Mouse (Mus musculus) liver, embryonic 15.5 days (tissue): ENCODE results near the gene Dnajb11. TPM values are rescaled to one million over a fixed set of nuclear protein-coding genes. Genes with fewer than 3 reads are reported as not detected.
A peak's percentile ranks its signal among the peaks of the same experiment; 100 is the strongest.

Experiments used
- ATAC-seq: fragments of 200-750 bp; cut with Nextera tagmentation; 2 replicates; pipeline ENCODE4 v1.8.0; 2017; ENCODE audit warnings: moderate number of reproducible peaks, mild to moderate bottlenecking, moderate library complexity; ENCODE audit not compliant: insufficient read depth
- H3K27ac ChIP-seq: fragments of 300-500 bp; sonication (generic); replicated peaks from 2 replicates; pipeline ENCODE4 v1.5.1; 2015; ENCODE audit warnings: mild to moderate bottlenecking, inconsistent platforms
- H3K27me3 ChIP-seq: fragments of 300-500 bp; sonication (generic); 2 replicates; pipeline ENCODE4 v1.6.1; 2015; ENCODE audit warnings: mild to moderate bottlenecking, inconsistent platforms
- H3K36me3 ChIP-seq: fragments of 300-500 bp; sonication (generic); replicated peaks from 2 replicates; pipeline ENCODE4 v1.6.1; 2015; ENCODE audit warnings: moderate library complexity, mild to moderate bottlenecking, inconsistent platforms
- H3K4me1 ChIP-seq: fragments of 300-500 bp; sonication (generic); replicated peaks from 2 replicates; pipeline ENCODE4 v1.6.1; 2015; ENCODE audit warnings: inconsistent platforms
- H3K4me2 ChIP-seq: fragments of 300-500 bp; sonication (generic); 2 replicates; pipeline ENCODE4 v1.6.1; 2015; ENCODE audit warnings: moderate library complexity, mild to moderate bottlenecking, inconsistent platforms
- H3K4me3 ChIP-seq: fragments of 300-500 bp; sonication (generic); replicated peaks from 2 replicates; pipeline ENCODE4 v1.5.1; 2015; ENCODE audit warnings: mild to moderate bottlenecking, inconsistent platforms
- H3K9ac ChIP-seq: fragments of 300-500 bp; sonication (generic); 2 replicates; pipeline ENCODE4 v1.6.1; 2015; ENCODE audit warnings: moderate library complexity, mild to moderate bottlenecking, inconsistent platforms
- H3K9me3 ChIP-seq: fragments of 300-500 bp; sonication (generic); replicated peaks from 2 replicates; pipeline ENCODE4 v1.6.1; 2016; ENCODE audit warnings: inconsistent platforms
- WGBS: fragments of 180-500 bp; shearing (Covaris S2); methylation state at CpG from one replicate; pipeline ENCODE4 v1.1.7; 2015; ENCODE audit warnings: mixed read lengths; ENCODE audit not compliant: insufficient replicate concordance; 5-methylcytosine and 5-hydroxymethylcytosine counted together
- polyA plus RNA-seq: library from polyadenylated mRNA; unstranded; fragments of >200 nt; fragmentation: Nextera tagmentation; extraction: Ambion mirVana; gene quantifications from 2 replicates; pipeline ENCODE4 v1.2.1, GENCODE M21; 2015

Dnajb11 gene
- polyA plus RNA-seq, 1 experiment from 2014 or later, result 60.7 TPM

- 54% methylated on average over 3 of the region's 3 CpGs for WGBS
- no peak for ATAC-seq
Observed at GRCm38 (mm10) chr16:22901326-22901725, 43.7 kb downstream of the Dnajb11 start.

GRCm38 (mm10) chr16:22909290-22909689 lies 51.6 kb downstream of the Dnajb11 start:
- Histone ChIP-seq H3K27me3 (no peaks in the 10 kb centered on the region), H3K4me3 (no peak overlapping the region), H3K27ac (no peak overlapping the region), H3K4me1 (no peaks in the 10 kb centered on the region), H3K36me3 (no peaks in the 10 kb centered on the region), H3K4me2 (no peak overlapping the region), H3K9ac (no peak overlapping the region), H3K9me3 (no peaks in the 10 kb centered on the region)
- no peak for ATAC-seq
- 57% methylated on average over 6 of the region's 6 CpGs for WGBS

More at GRCm38 (mm10) chr16:22901326-22901725, 43.7 kb downstream of the Dnajb11 start:
- Histone ChIP-seq H3K4me1 (no peaks in the 10 kb centered on the region), H3K4me2 (no peak overlapping the region), H3K4me3 (no peak overlapping the region), H3K9me3 (no peaks in the 10 kb centered on the region), H3K27ac (no peak overlapping the region), H3K9ac (no peak overlapping the region), H3K27me3 (no peaks in the 10 kb centered on the region), H3K36me3 (no peaks in the 10 kb centered on the region)

GRCm38 (mm10) chr16:22911986-22912385 lies 54.3 kb downstream of the Dnajb11 start:
- 63% methylated on average over 3 of the region's 3 CpGs for WGBS
- Histone ChIP-seq H3K4me1 (no peaks in the 10 kb centered on the region), H3K4me2 (no peak overlapping the region), H3K36me3 (no peaks in the 10 kb centered on the region), H3K27me3 (no peaks in the 10 kb centered on the region), H3K27ac (no peak overlapping the region), H3K4me3 (no peak overlapping the region), H3K9ac (no peak overlapping the region), H3K9me3 (no peaks in the 10 kb centered on the region)
- no peak for ATAC-seq

GRCm38 (mm10) chr16:22912886-22913285 lies 55.2 kb downstream of the Dnajb11 start:
- H3K36me3 ChIP-seq, result no peaks in the 10 kb centered on the region
- no peaks in the 10 kb centered on the region for H3K27me3 ChIP-seq
- whole genome bisulfite sequencing, result 61% methylated on average over 6 of the region's 6 CpGs
- no peak overlapping the region for H3K27ac ChIP-seq
- no peak for ATAC-seq
- no peak overlapping the region for H3K4me2 ChIP-seq
- no peak overlapping the region for H3K9ac ChIP-seq
- no peaks in the 10 kb centered on the region for H3K4me1 ChIP-seq
- H3K9me3 ChIP-seq, result no peaks in the 10 kb centered on the region
- no peak overlapping the region for H3K4me3 ChIP-seq

GRCm38 (mm10) chr16:22914276-22914675 lies 56.6 kb downstream of the Dnajb11 start:
- no peak overlapping the region for H3K4me2 ChIP-seq
- no peaks in the 10 kb centered on the region for H3K36me3 ChIP-seq

GRCm38 (mm10) chr16:22918034-22918433 lies 60.4 kb downstream of the Dnajb11 start, which contains the start of gene Fetub:
Gene Fetub (plus strand): TSS chr16:22918334.
- no peaks in the 10 kb centered on the region for H3K4me1 ChIP-seq
- 77% methylated on average over 5 of the region's 5 CpGs for WGBS
- no peak for ATAC-seq
- no peak within 1 kb of the TSS for H3K9ac ChIP-seq
- no peak within 1 kb of the TSS for H3K4me2 ChIP-seq
- H3K27ac ChIP-seq, result no peak within 1 kb of the TSS
- no peaks in the 10 kb centered on the region for H3K27me3 ChIP-seq
- no peak within 1 kb of the TSS for H3K4me3 ChIP-seq
- no peaks in the 10 kb centered on the region for H3K9me3 ChIP-seq
- no peaks in the 10 kb centered on the region for H3K36me3 ChIP-seq

More at GRCm38 (mm10) chr16:22914276-22914675, 56.6 kb downstream of the Dnajb11 start:
- no peak overlapping the region for H3K27ac ChIP-seq
- H3K9me3 ChIP-seq, result no peaks in the 10 kb centered on the region
- no peak overlapping the region for H3K9ac ChIP-seq
- no peak for ATAC-seq
- no peaks in the 10 kb centered on the region for H3K4me1 ChIP-seq
- no peak overlapping the region for H3K4me3 ChIP-seq
- no peaks in the 10 kb centered on the region for H3K27me3 ChIP-seq

- WGBS, result 68% methylated on average over 15 of the region's 15 CpGs
- no peak overlapping the region for H3K9ac ChIP-seq
Observed at GRCm38 (mm10) chr16:22918664-22919312, 61.1 kb downstream of the Dnajb11 start.

GRCm38 (mm10) chr16:22919971-22920854 lies 62.6 kb downstream of the Dnajb11 start:
- 42% methylated on average over 18 of the region's 18 CpGs for WGBS
- no peak overlapping the region for H3K9ac ChIP-seq
- H3K27ac ChIP-seq, result peak overlapping the region; percentile 45

More at GRCm38 (mm10) chr16:22918664-22919312, 61.1 kb downstream of the Dnajb11 start:
- no peak overlapping the region for H3K4me3 ChIP-seq
- H3K4me1 ChIP-seq, result no peaks in the 10 kb centered on the region
- no peaks in the 10 kb centered on the region for H3K27me3 ChIP-seq
- no peaks in the 10 kb centered on the region for H3K36me3 ChIP-seq
- no peak for ATAC-seq
- H3K9me3 ChIP-seq, result no peaks in the 10 kb centered on the region
- H3K27ac ChIP-seq, result no peak overlapping the region
- H3K4me2 ChIP-seq, result no peak overlapping the region

GRCm38 (mm10) chr16:22921761-22922160 lies 64.1 kb downstream of the Dnajb11 start:
- Histone ChIP-seq H3K4me3 (no peak overlapping the region), H3K9me3 (no peaks in the 10 kb centered on the region), H3K27ac (no peak overlapping the region), H3K4me2 (no peak overlapping the region), H3K36me3 (no peaks in the 10 kb centered on the region), H3K9ac (no peak overlapping the region), H3K27me3 (no peaks in the 10 kb centered on the region), H3K4me1 (no peaks in the 10 kb centered on the region)
- no peak for ATAC-seq
- WGBS, result 66% methylated on average over 5 of the region's 5 CpGs

More at GRCm38 (mm10) chr16:22919971-22920854, 62.6 kb downstream of the Dnajb11 start:
- no peaks in the 10 kb centered on the region for H3K9me3 ChIP-seq
- no peaks in the 10 kb centered on the region for H3K27me3 ChIP-seq
- H3K4me2 ChIP-seq, result no peak overlapping the region
- no peaks in the 10 kb centered on the region for H3K4me1 ChIP-seq
- H3K4me3 ChIP-seq, result no peak overlapping the region
- peak; percentile 70 for ATAC-seq
- no peaks in the 10 kb centered on the region for H3K36me3 ChIP-seq

GRCm38 (mm10) chr16:22922433-22922832 lies 64.8 kb downstream of the Dnajb11 start:
- Histone ChIP-seq H3K4me3 (no peak overlapping the region), H3K4me2 (no peak overlapping the region), H3K27ac (no peak overlapping the region), H3K9ac (no peak overlapping the region), H3K4me1 (no peaks in the 10 kb centered on the region), H3K9me3 (no peaks in the 10 kb centered on the region), H3K36me3 (no peaks in the 10 kb centered on the region), H3K27me3 (no peaks in the 10 kb centered on the region)
- no peak for ATAC-seq
- WGBS, result 66% methylated on average over 4 of the region's 4 CpGs
